Mouse (Mus musculus) lung, embryonic 16.5 days (tissue): Measurements from ENCODE around the gene Gm10320. TPM values are rescaled to one million over a fixed set of nuclear protein-coding genes. Genes with fewer than 3 reads are reported as not detected.

Source experiments
- polyA plus RNA-seq: library from polyadenylated mRNA; unstranded; fragments of >200 nt; fragmentation: Nextera tagmentation; extraction: Ambion mirVana; gene quantifications from 2 replicates; pipeline ENCODE4 v1.2.1, GENCODE M21; 2015

Gm10320 gene
- polyA plus RNA-seq, 1 experiment from 2014 or later: 1.2 TPM

Other genes starting within 250 kb of the Gm10320 start
- gene Utp15, start 229.0 kb downstream of the Gm10320 start, polyA plus RNA-seq: 26.4 and 28.6 TPM in 2 replicates
- gene Ankra2, start 228.9 kb downstream of the Gm10320 start, polyA plus RNA-seq: 16.8 and 17.2 TPM in 2 replicates
- gene Gm21976, start 212.1 kb downstream of the Gm10320 start, polyA plus RNA-seq: not detected in 2 replicates
- 621 and 661 TPM in 2 replicates for gene Btf3, start 175.0 kb downstream of the Gm10320 start, polyA plus RNA-seq
- 0.08 TPM in 1 of 2 replicates, not detected in the other for gene Foxd1, start 137.8 kb downstream of the Gm10320 start, polyA plus RNA-seq
- not detected in 2 replicates for gene Tmem174, start 145.4 kb upstream of the Gm10320 start, polyA plus RNA-seq
- 24.0 and 27.5 TPM in 2 replicates for gene Tmem171, start 202.8 kb upstream of the Gm10320 start, polyA plus RNA-seq